Mouse (Mus musculus) frontal cortex, adult 2 months (tissue): Measurements from ENCODE around the gene Glis1. TPM values are rescaled to one million over a fixed set of nuclear protein-coding genes. Genes with fewer than 3 reads are reported as not detected.

ENCODE experiments used
- DNase-seq, 2 experiments: peaks; one replicate each; pipeline ENCODE4 v3.0.0; 2022; ENCODE audit warnings: low spot score in 1 of 2; ENCODE audit errors: extremely low spot score in 1 of 2
- polyA plus RNA-seq: library from polyadenylated mRNA; depleted of rRNA; stranded (reverse); fragments of >200 nt; gene quantifications from 2 replicates; pipeline ENCODE4 v1.2.3, GENCODE M21; 2012

The Glis1 gene
- polyA plus RNA-seq, 1 experiment, result 1.2 TPM

DNA sequence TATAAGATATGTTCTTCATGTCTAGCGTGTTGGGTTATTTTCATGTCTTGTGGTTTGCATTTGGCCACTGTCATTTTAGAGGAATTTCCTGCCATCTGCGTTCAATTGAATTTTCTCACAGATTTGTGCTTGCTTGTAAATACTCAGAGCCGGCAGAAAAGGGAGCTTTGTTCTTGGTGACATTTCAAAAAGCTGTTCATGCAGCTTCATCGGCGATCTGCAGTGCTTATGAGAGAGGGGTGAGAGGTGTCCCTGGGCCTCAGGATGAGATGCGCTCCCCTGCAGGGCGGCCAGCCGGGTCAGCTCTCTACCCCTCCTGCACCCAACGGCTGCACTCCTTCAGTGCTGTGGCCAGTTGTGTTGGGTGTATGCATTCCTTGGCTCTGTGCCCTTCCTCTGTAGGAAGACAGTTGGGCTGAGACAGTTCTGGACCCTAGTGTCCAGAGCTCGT, 68.2 kb downstream of the Glis1 start:
- peak in 1 of 2 experiments; percentile 24 for DNase-seq

GRCm38 (mm10) chr4:107514981-107515380, 80.6 kb downstream of the Glis1 start:
- DNase-seq, result no peak

DNA sequence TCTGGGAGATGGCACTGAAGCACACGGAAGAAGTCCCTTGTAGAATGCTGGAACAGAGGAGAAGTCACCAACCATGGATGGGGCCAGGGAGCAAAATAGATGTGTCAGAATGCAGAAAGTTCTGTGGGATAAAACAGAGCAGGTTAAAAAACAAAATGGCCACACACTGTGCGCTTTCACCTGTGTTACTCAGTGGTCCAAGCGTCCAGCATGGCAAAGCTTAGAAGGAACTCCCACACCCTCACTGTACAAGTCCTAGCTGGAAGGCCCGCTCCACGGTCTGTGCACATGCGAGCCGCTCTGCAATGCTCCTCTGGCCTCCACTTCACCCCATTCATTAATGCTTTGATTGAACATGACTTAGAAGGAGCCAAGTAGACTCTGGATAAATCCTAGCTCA, 81.2 kb downstream of the Glis1 start:
- no peak for DNase-seq

DNA sequence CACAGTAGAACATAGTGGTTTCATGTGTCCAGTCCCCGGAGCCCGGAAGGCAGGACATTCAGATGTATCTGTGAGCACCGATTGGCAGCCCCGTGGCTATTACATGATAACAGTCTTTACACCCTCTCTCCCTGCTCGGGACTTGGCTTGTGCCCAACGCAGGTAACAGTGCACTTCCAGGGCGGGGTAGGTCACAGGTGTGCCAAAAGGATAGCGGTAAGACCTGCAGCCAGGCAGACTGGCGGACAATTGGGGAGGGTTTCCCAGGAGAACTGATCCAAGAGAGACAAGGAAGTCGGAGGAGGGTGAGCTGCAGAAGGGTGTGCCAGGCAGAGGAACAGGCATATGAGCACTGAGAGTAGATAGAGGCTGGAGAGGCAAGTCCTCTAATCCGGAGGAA, 84.4 kb downstream of the Glis1 start:
- DNase-seq, result no peak

GRCm38 (mm10) chr4:107520071-107520470, 85.7 kb downstream of the Glis1 start:
- no peak for DNase-seq

DNA sequence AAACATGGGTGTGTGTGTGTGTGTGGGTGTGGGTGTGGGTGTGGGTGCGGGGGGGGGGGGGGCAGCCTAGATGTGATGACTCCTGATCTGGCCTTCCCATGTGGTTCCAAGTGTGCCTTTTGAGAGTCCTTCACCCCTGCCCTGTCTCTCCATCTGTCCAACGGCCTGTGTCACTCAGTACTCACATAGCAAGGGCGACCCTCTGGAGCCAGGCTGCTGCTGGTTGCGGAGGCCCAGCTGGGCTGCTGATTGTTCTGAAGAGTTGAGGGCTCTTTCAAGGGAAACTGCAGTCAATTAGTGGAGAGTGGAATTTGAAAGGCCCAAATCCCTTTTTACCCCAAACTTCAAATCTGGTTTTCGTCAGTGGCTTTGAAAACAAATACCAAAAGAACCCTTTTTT, 86.4 kb downstream of the Glis1 start:
- DNase-seq, result no peak

DNA sequence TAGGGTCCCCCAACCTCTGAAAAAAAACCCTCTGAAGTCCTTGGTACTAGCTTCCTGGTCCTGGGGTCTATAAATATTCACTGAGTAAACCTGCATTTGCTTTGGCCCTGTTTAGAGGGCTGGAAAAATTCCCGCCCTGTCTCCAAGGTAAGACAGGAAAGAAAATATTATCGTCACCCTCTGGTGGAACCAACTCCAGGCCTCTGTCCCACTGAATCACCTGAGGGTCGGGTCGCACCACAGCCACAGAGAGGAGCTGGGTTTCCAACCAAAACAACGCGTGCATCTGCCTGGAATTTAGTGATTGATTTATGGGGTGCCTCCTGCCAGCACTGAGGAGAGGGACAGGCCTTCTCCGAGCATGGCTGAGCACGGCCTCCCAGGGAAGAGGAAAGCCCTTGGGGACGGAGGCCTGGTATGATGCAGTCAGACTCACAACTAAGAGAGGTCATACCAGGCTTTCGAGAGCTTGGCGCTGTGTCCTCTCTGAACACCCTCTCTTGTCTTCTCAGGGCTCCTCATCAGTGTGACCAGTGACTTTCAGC, 89.3 kb downstream of the Glis1 start:
- no peak for DNase-seq

DNA sequence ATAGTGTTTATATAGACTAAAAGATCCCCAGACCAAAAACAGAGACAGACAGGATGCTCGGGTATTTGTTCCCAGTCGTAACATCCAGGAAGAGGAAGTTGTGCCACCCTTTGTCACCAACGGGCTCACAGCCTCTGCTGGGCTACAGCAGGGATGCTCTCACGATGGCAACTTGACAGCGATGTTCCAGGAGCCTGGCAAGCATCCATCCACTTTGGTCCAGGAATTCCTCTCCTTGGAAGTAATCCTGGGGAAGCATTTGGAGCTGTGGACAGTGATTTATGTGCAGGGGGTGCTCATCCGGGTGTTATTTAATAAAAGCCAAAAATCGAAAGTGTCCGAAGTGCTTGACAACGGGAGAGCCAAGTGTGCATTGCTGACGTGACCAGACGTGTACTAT, 100.7 kb downstream of the Glis1 start:
- no peak for DNase-seq

DNA sequence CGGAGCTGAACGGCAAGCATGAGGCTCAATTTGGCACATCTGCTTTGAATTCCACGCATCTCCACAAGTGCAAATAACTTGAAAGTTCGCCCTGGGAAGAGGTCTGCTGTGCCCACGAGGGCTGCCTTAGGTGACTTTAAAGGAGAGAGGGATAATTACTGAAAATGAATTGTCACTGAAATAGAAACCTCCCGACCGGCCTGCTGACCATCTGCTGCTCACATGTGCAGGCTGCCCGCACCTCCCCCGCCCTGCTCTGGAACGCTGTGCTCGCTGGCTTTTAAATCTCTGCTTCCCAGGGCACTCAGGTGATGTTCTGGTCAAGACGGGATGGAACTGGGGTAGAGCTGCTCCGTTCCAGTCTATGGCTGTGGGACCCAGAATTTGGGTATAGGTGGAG, 103.7 kb downstream of the Glis1 start:
- peak in 1 of 2 experiments; percentile 6 for DNase-seq

GRCm38 (mm10) chr4:107538561-107538960, 104.2 kb downstream of the Glis1 start:
- DNase-seq, result no peak

GRCm38 (mm10) chr4:107539021-107539420, 104.6 kb downstream of the Glis1 start:
- DNase-seq, result no peak

GRCm38 (mm10) chr4:107541821-107542220, 107.4 kb downstream of the Glis1 start:
- DNase-seq, result no peak

GRCm38 (mm10) chr4:107544843-107545242, 110.5 kb downstream of the Glis1 start:
- no peak for DNase-seq

DNA sequence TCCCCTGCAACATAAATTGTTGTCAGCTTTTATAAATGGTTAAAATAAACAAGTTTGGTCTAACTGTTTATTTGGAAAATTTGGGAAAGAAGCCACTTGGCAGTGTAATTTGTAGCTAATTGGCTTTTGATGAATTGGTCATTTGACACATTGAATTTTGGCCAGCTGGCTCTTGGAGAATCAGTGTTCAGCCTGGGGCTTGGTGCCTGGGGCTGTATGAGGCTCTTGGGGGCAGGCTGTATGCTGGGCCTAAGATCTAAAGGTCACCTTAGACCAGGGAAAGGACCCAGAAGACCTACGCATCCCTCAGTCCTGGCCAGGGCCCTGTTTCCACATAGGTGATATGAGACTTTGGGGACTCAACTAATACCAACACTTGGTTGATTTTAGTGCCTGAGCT, 111.3 kb downstream of the Glis1 start:
- peak in 1 of 2 experiments; percentile 22 for DNase-seq

DNA sequence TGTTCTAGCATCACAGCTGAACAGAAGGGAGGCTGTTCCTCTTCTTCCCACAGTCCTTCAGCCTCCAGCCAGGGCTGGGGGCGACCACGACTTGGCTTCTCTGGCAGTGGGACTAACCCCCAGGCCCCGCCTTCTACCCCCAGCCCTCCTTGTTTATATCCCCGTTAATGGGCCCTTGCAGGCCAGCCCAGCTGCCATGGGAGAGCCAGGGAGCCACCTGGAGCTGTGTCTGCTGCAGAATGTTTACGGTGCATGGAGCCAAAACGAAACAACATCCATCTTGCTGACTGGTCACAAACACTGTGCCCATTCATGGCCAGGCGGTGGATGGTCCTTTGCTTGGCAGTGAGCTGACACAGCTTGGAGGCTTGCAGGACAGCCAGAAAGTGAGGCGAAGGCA, 112.1 kb downstream of the Glis1 start:
- DNase-seq, result no peak

- no peak for DNase-seq
Observed at GRCm38 (mm10) chr4:107550096-107550495, 115.7 kb downstream of the Glis1 start.

DNA sequence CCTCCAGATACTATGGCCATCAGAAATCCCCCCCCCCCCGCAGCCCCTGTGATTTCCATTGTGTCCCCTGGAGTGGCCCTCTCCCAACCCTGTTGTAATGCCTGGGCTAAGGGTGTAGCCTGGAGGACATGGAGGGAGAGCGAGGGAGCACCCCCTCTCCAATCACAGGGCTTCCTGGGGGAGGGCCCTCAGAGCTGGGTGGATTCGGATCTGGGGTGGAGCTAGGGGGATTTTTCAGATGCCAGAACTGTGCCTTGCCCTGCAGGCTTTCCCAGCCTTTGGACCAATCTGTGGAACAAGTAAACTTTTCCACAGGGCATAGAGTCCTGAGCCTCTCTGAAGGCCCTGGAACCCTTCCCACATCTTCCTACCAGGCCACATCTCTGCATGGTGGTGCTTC, 116.2 kb downstream of the Glis1 start:
- no peak for DNase-seq

DNA sequence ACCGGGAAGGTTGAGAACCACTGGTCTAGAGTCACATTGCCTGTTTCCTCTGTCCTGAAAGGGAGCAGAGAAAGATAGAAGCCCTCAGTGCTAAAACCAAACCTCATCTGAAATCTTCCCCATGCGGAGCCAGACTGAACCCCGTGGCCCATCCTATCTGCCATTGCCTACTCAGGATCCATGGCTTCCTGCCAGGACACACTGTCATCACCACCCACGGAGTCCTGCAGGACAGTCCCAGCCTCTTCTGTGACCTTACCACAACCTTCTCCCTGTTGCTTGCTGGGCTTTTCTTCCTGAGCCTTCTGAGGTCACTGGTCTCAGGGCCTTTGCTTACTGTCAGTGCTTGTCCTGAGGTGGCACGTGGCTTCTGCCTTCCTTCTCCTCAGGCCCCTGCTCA, 118.3 kb downstream of the Glis1 start:
- DNase-seq, result no peak

DNA sequence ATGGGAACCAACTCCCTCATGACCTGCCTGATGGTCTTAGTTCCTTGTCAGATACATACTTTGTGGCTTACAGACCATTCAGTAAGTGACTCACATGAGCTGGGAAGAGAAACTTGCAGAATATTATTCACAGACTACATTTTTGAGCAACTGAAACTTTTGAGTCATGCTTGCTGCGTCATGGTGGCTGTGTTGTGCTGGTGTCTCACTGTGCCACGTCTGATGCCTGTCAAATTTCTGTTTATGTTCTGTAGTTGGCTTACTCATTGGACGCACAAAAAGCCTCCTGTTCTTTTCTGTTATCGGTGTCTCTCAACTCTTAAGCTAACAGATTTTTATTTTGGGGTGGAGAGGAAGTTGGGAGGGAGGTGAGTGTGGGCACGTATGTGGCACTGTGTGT, 119.4 kb downstream of the Glis1 start:
- DNase-seq, result peak in 1 of 2 experiments; percentile 23

- DNase-seq, result no peak
Observed at GRCm38 (mm10) chr4:107558801-107559200, 124.4 kb downstream of the Glis1 start.

- no peak for DNase-seq
Observed at GRCm38 (mm10) chr4:107561056-107561455, 126.7 kb downstream of the Glis1 start.

GRCm38 (mm10) chr4:107568159-107568558, 133.8 kb downstream of the Glis1 start:
- no peak for DNase-seq

- DNase-seq, result no peak
Observed at GRCm38 (mm10) chr4:107568881-107569443, 134.6 kb downstream of the Glis1 start.
